Mouse (Mus musculus) telencephalon, adult 2 months (tissue): ENCODE results near the gene Man1c1.

Source experiments
- DNase-seq: peaks from one replicate; pipeline ENCODE4 v3.0.0-alpha.2; 2011; ENCODE audit warnings: low read depth, low spot score

Gene Man1c1

GRCm38 (mm10) chr4:134674970-134675369, 29.1 kb downstream of the Man1c1 start:
- no peak for DNase-seq

DNA sequence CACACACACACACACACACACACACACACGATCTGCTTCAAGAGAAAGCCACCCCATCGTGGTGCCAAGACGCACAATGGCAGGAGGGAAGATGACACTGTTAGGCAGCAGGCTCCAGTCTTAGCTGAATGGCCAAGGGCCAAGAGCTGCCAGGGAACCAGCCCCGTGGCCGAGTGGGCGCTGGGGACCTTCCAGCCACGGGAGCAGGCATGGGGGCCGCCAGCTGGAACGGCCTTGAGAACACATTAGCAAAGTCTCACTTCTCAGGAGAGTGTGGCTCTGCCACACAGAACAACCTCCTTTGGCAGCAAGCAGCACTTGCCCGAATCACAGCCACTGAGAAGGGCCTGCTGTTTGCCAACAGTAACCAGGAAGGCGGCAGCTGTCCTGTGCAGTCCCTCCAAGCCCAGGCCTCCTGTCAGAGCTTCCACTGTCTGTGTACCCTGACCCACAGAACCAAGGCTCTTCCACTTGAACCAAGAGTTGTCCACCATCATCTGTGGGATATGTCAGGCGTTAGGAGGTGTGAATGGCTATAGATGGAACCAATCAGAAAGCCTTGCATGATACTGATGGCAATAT, 30.1 kb downstream of the Man1c1 start:
- no peak for DNase-seq

- DNase-seq, result no peak
Measured at GRCm38 (mm10) chr4:134673151-134673550, 30.9 kb downstream of the Man1c1 start.

GRCm38 (mm10) chr4:134672326-134672725, 31.8 kb downstream of the Man1c1 start:
- DNase-seq, result no peak

DNA sequence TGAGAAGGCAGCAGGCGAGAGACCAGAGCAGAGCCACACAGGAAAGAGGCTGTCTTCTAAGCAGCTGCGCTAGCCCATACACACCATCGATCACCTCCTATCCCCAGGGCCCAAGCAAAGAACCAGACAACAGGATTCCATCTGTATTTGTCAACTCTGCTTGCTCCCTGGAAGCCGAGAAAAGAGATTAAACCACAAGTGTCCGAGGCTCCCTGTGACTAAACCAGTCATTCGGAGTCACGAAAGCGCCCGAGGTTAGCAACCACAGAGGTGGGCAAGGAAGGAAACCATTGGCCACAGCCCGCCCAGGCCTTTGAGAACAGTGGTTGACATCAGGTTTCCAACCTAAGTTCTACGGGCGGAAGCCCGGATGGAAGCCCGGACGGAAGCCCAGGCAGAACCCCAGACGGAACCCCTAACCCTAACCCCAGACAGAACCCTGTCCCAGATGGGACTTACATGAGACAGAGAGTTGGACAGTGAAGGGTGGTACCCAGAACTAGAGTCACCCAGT, 32.4 kb downstream of the Man1c1 start:
- no peak for DNase-seq

DNA sequence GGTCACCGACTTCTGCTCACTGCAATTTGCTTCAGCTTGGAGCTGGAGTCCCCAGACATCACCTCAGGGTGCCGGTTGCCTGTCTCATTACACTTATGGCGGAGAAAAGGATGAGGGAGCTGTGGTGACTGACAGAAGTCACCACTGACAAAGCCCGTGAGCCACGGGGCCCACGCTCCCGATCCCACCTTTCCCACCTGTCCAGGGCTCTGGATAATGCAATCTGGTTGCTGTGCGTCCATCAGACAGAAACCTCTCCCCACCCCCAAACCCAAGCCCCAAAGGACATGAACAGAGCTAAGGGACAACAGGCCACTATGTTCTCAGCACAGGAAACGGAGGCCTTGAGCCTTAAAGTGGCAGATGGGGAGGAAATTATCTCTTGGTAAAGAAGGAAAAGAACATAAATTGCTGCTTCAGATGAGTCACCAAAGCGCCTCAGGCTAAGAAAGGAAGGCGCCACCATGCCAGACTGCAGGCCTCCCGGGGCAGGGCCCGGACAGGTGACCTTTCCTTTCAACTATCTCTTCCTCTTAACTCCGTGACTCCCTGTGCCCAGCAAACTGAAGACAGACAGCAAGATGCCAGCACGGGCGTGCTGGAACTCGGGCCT, 34.2 kb downstream of the Man1c1 start:
- DNase-seq, result no peak

DNA sequence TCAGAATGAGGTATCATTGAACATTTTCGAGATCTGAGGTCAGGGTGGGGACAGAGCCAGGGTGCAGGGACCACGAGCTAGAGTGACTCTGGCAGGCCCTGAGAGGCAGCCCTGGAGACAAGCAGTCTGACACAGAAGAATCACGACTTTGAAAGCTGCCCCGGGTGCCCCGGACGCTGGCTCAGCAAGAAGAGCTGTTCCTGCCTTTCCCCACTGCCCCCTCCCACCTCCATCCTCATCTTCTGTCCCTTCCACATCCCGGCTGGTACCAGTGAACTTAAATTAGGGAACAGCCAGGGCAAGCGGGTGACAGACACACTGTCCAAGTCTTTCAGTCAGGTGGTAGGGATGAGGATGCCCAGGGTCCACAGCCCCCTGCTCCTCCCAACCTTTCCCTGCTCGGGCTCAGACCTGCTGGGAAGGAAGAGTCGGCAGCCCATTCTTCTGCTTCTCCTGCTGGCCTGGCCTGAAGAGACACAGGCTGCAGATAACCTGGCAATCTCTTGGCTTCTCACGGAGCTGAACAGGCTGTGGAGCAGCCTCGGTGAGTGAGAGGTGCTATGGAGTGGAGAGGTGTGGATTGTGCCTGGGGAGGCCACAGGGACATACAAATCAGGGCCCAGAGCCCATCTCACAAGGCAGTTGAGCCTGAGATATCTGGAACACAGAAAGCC, 35.6 kb downstream of the Man1c1 start:
- DNase-seq, result no peak

GRCm38 (mm10) chr4:134666391-134666790, 37.7 kb downstream of the Man1c1 start:
- no peak for DNase-seq

GRCm38 (mm10) chr4:134663052-134663451, 41.0 kb downstream of the Man1c1 start:
- no peak for DNase-seq

DNA sequence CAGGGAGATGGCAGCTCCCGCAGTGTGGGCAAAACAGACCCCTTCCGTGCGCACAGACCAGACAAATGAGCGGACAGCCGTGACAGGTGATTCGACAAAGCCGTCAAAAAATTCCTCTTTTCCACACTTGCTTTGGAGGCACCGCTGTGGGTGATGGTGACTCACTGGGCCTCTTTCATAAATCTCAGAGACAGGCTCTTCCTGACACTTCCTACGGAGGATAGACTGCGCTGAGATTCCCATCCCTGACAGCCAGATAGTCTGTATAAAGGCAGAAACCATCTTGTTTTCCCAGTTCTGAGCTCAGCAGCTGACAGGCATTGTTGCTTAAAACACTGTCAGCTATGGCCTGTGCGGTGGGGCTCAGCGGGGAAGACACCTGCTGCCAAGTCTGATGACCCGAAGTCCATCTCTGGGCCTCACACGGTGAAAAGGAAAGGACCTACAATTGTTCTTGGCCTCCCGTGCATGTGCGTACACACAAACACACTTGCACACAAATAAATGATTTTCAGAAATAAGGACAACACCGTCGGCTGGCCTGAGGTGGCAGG, 43.4 kb downstream of the Man1c1 start:
- DNase-seq, result peak; percentile 27

GRCm38 (mm10) chr4:134659354-134660301, 44.5 kb downstream of the Man1c1 start:
- DNase-seq, result no peak

DNA sequence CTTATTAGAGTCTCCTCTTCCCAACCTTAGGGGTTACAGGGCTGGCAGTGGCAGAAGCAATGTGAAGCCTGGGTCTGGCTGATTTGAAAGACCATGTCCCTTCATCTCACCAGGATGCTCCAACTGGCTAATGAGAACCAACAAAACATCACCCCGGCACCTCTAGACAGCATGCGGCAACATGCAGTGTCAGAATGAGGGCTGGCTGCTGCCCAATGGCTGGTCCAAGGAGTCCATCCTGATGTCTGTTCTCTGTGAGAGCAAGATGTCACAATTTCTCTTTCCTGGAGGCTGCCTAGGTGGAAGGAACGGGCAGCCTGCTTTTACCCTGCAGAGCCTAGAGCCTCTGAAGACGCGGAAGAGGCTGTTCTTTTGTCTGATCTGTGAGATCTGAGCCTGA, 46.6 kb downstream of the Man1c1 start:
- no peak for DNase-seq

DNA sequence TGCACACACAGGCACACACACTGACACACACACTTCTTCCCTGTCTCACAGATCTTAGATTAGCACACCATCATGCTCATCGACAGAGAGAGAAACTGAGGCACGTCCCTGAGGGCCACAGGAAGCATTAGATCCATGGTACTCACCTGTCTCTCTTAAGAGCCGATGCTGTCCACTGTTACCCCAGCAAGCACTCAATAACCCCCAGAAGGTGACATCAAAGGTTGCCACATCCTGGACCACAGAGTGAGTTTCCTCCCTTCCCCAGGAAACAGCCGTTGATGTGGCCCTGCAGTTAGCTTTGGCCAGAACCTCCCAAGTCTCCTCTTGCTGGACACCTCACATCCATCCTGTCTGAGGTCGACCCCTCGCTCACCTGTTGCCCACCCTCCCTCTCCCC, 49.7 kb downstream of the Man1c1 start:
- no peak for DNase-seq

DNA sequence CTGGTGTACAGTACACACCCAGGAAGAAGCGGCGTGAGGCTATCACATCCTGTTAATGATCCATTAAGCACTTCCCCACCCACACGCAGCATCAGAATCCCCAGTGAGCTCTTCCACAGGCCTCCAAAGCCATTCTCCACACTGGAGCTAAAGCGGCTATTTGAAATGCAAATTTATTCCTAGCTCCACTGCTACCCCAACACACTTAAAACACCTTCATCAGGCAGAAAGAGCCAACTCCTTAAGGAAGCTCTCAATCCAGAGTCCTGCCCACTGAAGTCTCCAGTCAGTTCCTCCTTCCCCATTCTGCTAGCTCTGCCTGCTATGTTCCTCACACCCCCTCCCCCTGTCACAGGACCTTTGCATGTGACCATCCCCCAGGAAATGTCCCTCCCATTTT, 51.4 kb downstream of the Man1c1 start:
- DNase-seq, result no peak

- no peak for DNase-seq
Measured at GRCm38 (mm10) chr4:134652151-134652550, 51.9 kb downstream of the Man1c1 start.

GRCm38 (mm10) chr4:134651358-134651757, 52.7 kb downstream of the Man1c1 start:
- DNase-seq, result no peak

- DNase-seq, result peak; percentile 74
Measured at GRCm38 (mm10) chr4:134645042-134645948, 58.8 kb downstream of the Man1c1 start.

GRCm38 (mm10) chr4:134644410-134644809, 59.7 kb downstream of the Man1c1 start:
- no peak for DNase-seq

DNA sequence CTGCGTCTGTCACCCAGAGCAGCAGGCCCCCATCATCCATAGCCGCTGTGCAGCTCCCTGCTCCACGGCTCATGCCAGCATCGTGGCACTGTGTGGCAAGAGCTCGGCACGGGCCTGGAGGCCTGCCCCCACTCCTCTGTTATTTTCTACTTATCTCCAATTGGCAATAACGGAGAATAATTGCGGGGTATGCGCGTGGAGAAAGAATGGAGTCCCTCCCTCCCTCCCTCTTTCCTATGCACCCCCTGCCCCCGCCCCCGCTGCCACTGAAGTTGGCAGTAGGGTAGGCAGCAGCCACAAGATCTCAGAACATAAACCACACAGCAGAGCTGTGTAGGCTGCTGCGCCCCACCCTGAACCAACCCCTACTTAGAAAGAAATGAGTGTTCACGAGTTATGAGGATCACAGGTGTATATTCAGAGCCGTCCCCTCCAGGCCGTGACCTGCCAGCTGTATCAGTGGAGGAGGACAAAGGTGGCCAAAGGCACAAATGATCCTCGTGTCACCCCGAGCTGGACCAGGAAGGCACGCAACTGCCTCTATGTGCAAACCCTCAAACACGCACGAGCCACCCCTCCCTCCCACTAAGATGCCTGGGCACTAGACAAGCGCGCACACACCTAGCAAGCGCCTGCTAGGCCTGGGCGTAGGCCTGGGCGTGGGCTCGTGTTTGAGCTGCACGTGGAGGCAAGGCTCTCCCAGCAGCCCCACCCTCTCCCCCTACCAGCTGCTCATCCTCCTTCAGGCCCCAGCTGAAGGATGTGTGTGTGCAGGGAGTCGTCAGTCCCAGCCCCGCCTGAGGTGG, 62.2 kb downstream of the Man1c1 start:
- DNase-seq, result peak; percentile 75

- DNase-seq, result no peak
Measured at GRCm38 (mm10) chr4:134639325-134639724, 64.8 kb downstream of the Man1c1 start.
